Comparison of ENCODE assay signal across 13 mouse cellular contexts in genomic region chr7:98174883-98175755, GRCm38 (mm10). TPM values are rescaled to one million over a fixed set of nuclear protein-coding genes. Genes with fewer than 3 reads are reported as not detected.
DNase-seq lines count a peak whose midpoint lies in the region; ATAC-seq lines count a peak whose summit lies in the region.
"Had no signal": no experiment of that assay in that cellular context is flagged by ENCODE, and none has a peak within 500 bp of the region (broad histone marks: within the 10 kb centered on the region; RNA-seq: fewer than 3 reads in every experiment).

No protein-coding gene starts in this region.

- peak; percentile 62 for ATAC-seq in heart, embryonic 11.5 days (replicated peaks; ENCODE audit: insufficient number of reproducible peaks, low FRiP score, low TSS enrichment)
- no peak for ATAC-seq in midbrain, embryonic 16.5 days
- peak; percentile 34 for ATAC-seq in megakaryocyte progenitor cell, adult 5-6 weeks (replicated peaks; ENCODE audit: poor library complexity)
- ATAC-seq in granulocyte monocyte progenitor cell, adult 5-6 weeks (replicated peaks; ENCODE audit: poor library complexity, severe bottlenecking), result no peak
- ATAC-seq: intestine, postnatal 0 days had no signal

- no peaks in the 10 kb centered on the region for H3K9me3 ChIP-seq in heart, embryonic 11.5 days (replicated peaks; ENCODE audit: control insufficient read depth, low read length)
- no peaks in the 10 kb centered on the region for H3K9me3 ChIP-seq in midbrain, embryonic 10.5 days (replicated peaks)
- H3K9me3 ChIP-seq in midbrain, embryonic 16.5 days (replicated peaks; ENCODE audit: control insufficient read depth, low read length, poor library complexity, severe bottlenecking), result no peaks in the 10 kb centered on the region
- H3K9me3 ChIP-seq in erythroblast, embryonic 14.5 days (ENCODE audit: control insufficient read depth, low read length), result no peaks in the 10 kb centered on the region

- no peak for DNase-seq in heart, postnatal 4 days
- no peak for DNase-seq in midbrain, embryonic 10.5 days (ENCODE audit: low spot score)
- DNase-seq in layer of hippocampus, adult 9-11 months, result no peak
- DNase-seq: cerebellum, adult 2 months; thymus, postnatal 4 days had no signal

- H3K27ac ChIP-seq in heart, embryonic 11.5 days (ENCODE audit: low read depth, low read length), result peak overlapping the region; percentile 80
- peak overlapping the region; percentile 50; the same call in 1 of the 2 replicates for H3K27ac ChIP-seq in midbrain, embryonic 10.5 days (replicated peaks)
- no peak overlapping the region for H3K27ac ChIP-seq in midbrain, embryonic 16.5 days (ENCODE audit: low read length)
- H3K27ac ChIP-seq: left cerebral cortex, adult 2 months had no signal

- H3K4me1 ChIP-seq in heart, embryonic 11.5 days (ENCODE audit: control insufficient read depth, insufficient read depth, low read length), result peaks cover 25% of the 10 kb centered on the region
- H3K4me1 ChIP-seq in midbrain, embryonic 10.5 days, result peaks cover 36% of the 10 kb centered on the region
- H3K4me1 ChIP-seq in midbrain, embryonic 16.5 days (ENCODE audit: control insufficient read depth, insufficient read depth, low read length), result peaks cover 12% of the 10 kb centered on the region
- peaks cover 97% of the 10 kb centered on the region for H3K4me1 ChIP-seq in erythroblast, embryonic 14.5 days (ENCODE audit: control insufficient read depth)

- H3K9ac ChIP-seq in heart, embryonic 11.5 days (ENCODE audit: low read depth, low read length), result peak overlapping the region; percentile 11; the same call in 1 of the 2 replicates
- no peak overlapping the region for H3K9ac ChIP-seq in midbrain, embryonic 16.5 days (ENCODE audit: low read depth, low read length)

- peak overlapping the region; percentile 73 for H3K4me2 ChIP-seq in heart, embryonic 11.5 days
- H3K4me2 ChIP-seq in midbrain, embryonic 16.5 days (ENCODE audit: low read length), result no peak overlapping the region

- 51% methylated on average over 4 of the region's 4 CpGs for WGBS in heart, embryonic 11.5 days (ENCODE audit: insufficient replicate concordance)
- WGBS in midbrain, embryonic 10.5 days, result 80% methylated on average over 4 of the region's 4 CpGs
- 72% methylated on average over 4 of the region's 4 CpGs for WGBS in midbrain, embryonic 16.5 days

- no peaks in the 10 kb centered on the region for H3K36me3 ChIP-seq in heart, embryonic 11.5 days (ENCODE audit: control insufficient read depth, insufficient read depth, low read length)
- no peaks in the 10 kb centered on the region for H3K36me3 ChIP-seq in midbrain, embryonic 10.5 days
- H3K36me3 ChIP-seq in midbrain, embryonic 16.5 days (ENCODE audit: control insufficient read depth, insufficient read depth, low read length), result no peaks in the 10 kb centered on the region
- peaks cover 59% of the 10 kb centered on the region for H3K36me3 ChIP-seq in erythroblast, embryonic 14.5 days (ENCODE audit: control insufficient read depth)

- H3K27me3 ChIP-seq in heart, embryonic 11.5 days (ENCODE audit: control insufficient read depth, insufficient read depth, low read length), result no peaks in the 10 kb centered on the region
- peaks cover 34% of the 10 kb centered on the region for H3K27me3 ChIP-seq in midbrain, embryonic 10.5 days (ENCODE audit: low read depth, poor library complexity, severe bottlenecking)
- H3K27me3 ChIP-seq in midbrain, embryonic 16.5 days (ENCODE audit: control insufficient read depth, insufficient read depth, low read depth, low read length), result no peaks in the 10 kb centered on the region
- no peaks in the 10 kb centered on the region for H3K27me3 ChIP-seq in erythroblast, embryonic 14.5 days (ENCODE audit: control insufficient read depth)

- no peak overlapping the region; the same call in 1 of the 2 replicates for H3K4me3 ChIP-seq in heart, embryonic 11.5 days (ENCODE audit: low read depth, low read length)
- H3K4me3 ChIP-seq in midbrain, embryonic 10.5 days, result no peak overlapping the region
- H3K4me3 ChIP-seq in midbrain, embryonic 16.5 days (ENCODE audit: low read depth, low read length), result no peak overlapping the region
- H3K4me3 ChIP-seq in erythroblast, embryonic 14.5 days (replicated peaks), result peak overlapping the region; percentile 85
- H3K4me3 ChIP-seq: left cerebral cortex, adult 2 months had no signal

RNA-seq across cellular contexts. Expression of gene Capn5, which starts 3.0 kb away (rescaled TPM):
- polyA plus RNA-seq in heart, embryonic 11.5 days (2014; fragmentation: Nextera tagmentation; extraction: Ambion mirVana), result 5.8 and 6.4 TPM in 2 replicates
- total RNA-seq in heart, postnatal 4 days (2021), result 1 to 10 TPM; 2.0 to 2.2 TPM
- polyA plus RNA-seq in midbrain, embryonic 10.5 days (2016; fragmentation: Nextera tagmentation; extraction: Ambion mirVana), result 6.4 and 7.0 TPM in 2 replicates
- polyA plus RNA-seq in midbrain, embryonic 16.5 days (2015; fragmentation: Nextera tagmentation; extraction: Ambion mirVana), result 23.5 and 24.0 TPM in 2 replicates
- polyA plus RNA-seq in erythroblast, embryonic 14.5 days (2012), result 6.8 and 7.1 TPM in 2 replicates
- 3.4 and 4.5 TPM in 2 replicates for total RNA-seq in megakaryocyte progenitor cell, adult 5-6 weeks (2015)
- total RNA-seq in megakaryocyte progenitor cell, adult 5-6 weeks (2017), result 4.0 and 7.5 TPM in 2 replicates
- total RNA-seq in granulocyte monocyte progenitor cell, adult 5-6 weeks (2014; fragmentation: Nextera tagmentation), result 3.2 and 5.2 TPM in 2 replicates
- total RNA-seq in granulocyte monocyte progenitor cell, adult 5-6 weeks (2017), result 1.2 and 1.3 TPM in 2 replicates

RNA-seq across cellular contexts. Expression of gene B3gnt6, which starts 24.2 kb away (rescaled TPM):
- 0.21 TPM in 1 of 2 replicates, not detected in the other for polyA plus RNA-seq in heart, embryonic 11.5 days (2014; fragmentation: Nextera tagmentation; extraction: Ambion mirVana)
- not detected for total RNA-seq in heart, postnatal 4 days (2021)
- 0.06 TPM in 1 of 2 replicates, not detected in the other for polyA plus RNA-seq in midbrain, embryonic 10.5 days (2016; fragmentation: Nextera tagmentation; extraction: Ambion mirVana)
- 0.45 and 0.57 TPM in 2 replicates for polyA plus RNA-seq in midbrain, embryonic 16.5 days (2015; fragmentation: Nextera tagmentation; extraction: Ambion mirVana)
- 0.02 TPM in 1 of 2 replicates, not detected in the other for polyA plus RNA-seq in erythroblast, embryonic 14.5 days (2012)
- 0.20 TPM in 1 of 2 replicates, not detected in the other for total RNA-seq in megakaryocyte progenitor cell, adult 5-6 weeks (2015)
- total RNA-seq in megakaryocyte progenitor cell, adult 5-6 weeks (2017), result 0.12 TPM in 1 of 2 replicates, not detected in the other
- total RNA-seq in granulocyte monocyte progenitor cell, adult 5-6 weeks (2014; fragmentation: Nextera tagmentation), result 0.58 TPM in 1 of 2 replicates, not detected in the other
- total RNA-seq in granulocyte monocyte progenitor cell, adult 5-6 weeks (2017), result not detected in 2 replicates
- total RNA-seq: liver, adult 2 months had no signal

RNA-seq across cellular contexts. Expression of gene Omp, which starts 29.8 kb away (rescaled TPM):
- 0.37 and 0.47 TPM in 2 replicates for polyA plus RNA-seq in heart, embryonic 11.5 days (2014; fragmentation: Nextera tagmentation; extraction: Ambion mirVana)
- total RNA-seq in heart, postnatal 4 days (2021), result under 1 TPM in 1 of 2 experiments, not detected in 1; 0.11 TPM
- polyA plus RNA-seq in midbrain, embryonic 10.5 days (2016; fragmentation: Nextera tagmentation; extraction: Ambion mirVana), result 0.10 TPM in 2 replicates
- 0.35 TPM in 2 replicates for polyA plus RNA-seq in midbrain, embryonic 16.5 days (2015; fragmentation: Nextera tagmentation; extraction: Ambion mirVana)
- 0.37 and 0.42 TPM in 2 replicates for polyA plus RNA-seq in erythroblast, embryonic 14.5 days (2012)
- total RNA-seq in megakaryocyte progenitor cell, adult 5-6 weeks (2015), result 0.25 and 0.32 TPM in 2 replicates
- 0.12 TPM in 1 of 2 replicates, not detected in the other for total RNA-seq in megakaryocyte progenitor cell, adult 5-6 weeks (2017)
- 0.32 and 0.64 TPM in 2 replicates for total RNA-seq in granulocyte monocyte progenitor cell, adult 5-6 weeks (2014; fragmentation: Nextera tagmentation)
- total RNA-seq in granulocyte monocyte progenitor cell, adult 5-6 weeks (2017), result 0.31 TPM in 1 of 2 replicates, not detected in the other

RNA-seq across cellular contexts. Expression of gene Myo7a, which starts 55.8 kb away (rescaled TPM):
- polyA plus RNA-seq in heart, embryonic 11.5 days (2014; fragmentation: Nextera tagmentation; extraction: Ambion mirVana), result 8.4 and 11.9 TPM in 2 replicates
- 1 to 10 TPM; 4.2 to 5.4 TPM for total RNA-seq in heart, postnatal 4 days (2021)
- polyA plus RNA-seq in midbrain, embryonic 10.5 days (2016; fragmentation: Nextera tagmentation; extraction: Ambion mirVana), result 17.7 and 19.2 TPM in 2 replicates
- polyA plus RNA-seq in midbrain, embryonic 16.5 days (2015; fragmentation: Nextera tagmentation; extraction: Ambion mirVana), result 22.5 and 22.8 TPM in 2 replicates
- 0.01 and 0.11 TPM in 2 replicates for polyA plus RNA-seq in erythroblast, embryonic 14.5 days (2012)
- 16.0 and 17.1 TPM in 2 replicates for total RNA-seq in megakaryocyte progenitor cell, adult 5-6 weeks (2015)
- total RNA-seq in megakaryocyte progenitor cell, adult 5-6 weeks (2017), result 22.0 and 29.0 TPM in 2 replicates
- total RNA-seq in granulocyte monocyte progenitor cell, adult 5-6 weeks (2014; fragmentation: Nextera tagmentation), result 34.8 and 43.7 TPM in 2 replicates
- total RNA-seq in granulocyte monocyte progenitor cell, adult 5-6 weeks (2017), result 22.0 and 26.2 TPM in 2 replicates

Comparison
In these comparisons a context has a peak if more than half of its experiments do, and no peak if none do; other contexts are left out.
1. ATAC-seq: peak in heart, embryonic 11.5 days (single experiment) and megakaryocyte progenitor cell, adult 5-6 weeks (single experiment); none in midbrain, embryonic 16.5 days (single experiment) and granulocyte monocyte progenitor cell, adult 5-6 weeks (single experiment).